Mouse (Mus musculus): ENCODE results near the gene Immp2l.
"Not testable (repeated sequence)": the region's sequence is repeated elsewhere in the genome, so short reads cannot be mapped to it uniquely, and the experiment has no call there.

The Immp2l gene

DNA sequence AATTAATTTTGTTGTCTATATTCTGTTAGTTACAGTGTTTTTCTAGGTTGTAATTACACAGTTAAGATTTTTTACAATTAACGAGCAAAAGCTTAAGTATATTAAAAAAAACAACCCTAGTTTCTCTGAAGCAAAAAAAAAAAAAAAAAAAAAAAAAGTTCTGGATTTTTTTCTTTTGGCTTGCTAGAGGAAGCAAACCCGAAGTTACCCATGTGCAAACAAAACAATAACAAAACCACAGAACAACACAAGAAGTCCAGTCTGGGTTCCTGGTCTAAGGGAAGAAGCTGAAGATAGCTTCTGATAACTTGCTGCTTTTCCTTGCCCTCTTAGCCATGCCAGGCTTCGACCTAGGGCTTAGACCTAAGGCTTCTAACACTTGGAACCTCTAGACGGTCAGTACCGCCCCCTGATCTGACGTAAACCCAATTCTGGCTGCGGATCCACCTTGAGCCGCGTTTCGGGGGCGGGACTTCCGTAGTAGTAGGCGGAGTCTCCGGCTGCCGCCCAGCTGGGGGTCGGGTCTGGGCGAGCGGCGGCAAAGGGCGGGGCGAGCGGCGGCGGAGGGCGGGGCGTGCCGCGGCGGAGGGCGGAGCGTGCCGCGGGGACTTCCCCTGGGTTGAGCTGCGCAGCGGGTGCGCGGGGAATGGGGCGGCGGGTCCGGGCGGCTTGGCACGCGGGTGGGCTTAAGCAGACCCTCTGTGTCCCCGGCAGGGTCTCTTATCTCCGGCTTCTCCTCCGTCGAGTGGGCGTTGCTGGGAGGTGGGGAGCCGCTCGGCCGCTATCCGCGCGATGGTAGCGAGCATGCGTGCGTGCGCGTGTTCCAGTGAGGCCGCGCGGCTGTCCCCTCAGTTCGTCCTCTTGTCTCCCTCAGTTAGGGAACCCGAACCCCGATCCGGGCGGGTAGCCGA is at the start of gene Immp2l:
TSS of gene Immp2l (plus strand) at position 580 of the 911 bp plus-strand sequence.
- DNase-seq (ENCODE audit: low spot score in 2 of 2), result peak; percentile 85 to 91

DNA sequence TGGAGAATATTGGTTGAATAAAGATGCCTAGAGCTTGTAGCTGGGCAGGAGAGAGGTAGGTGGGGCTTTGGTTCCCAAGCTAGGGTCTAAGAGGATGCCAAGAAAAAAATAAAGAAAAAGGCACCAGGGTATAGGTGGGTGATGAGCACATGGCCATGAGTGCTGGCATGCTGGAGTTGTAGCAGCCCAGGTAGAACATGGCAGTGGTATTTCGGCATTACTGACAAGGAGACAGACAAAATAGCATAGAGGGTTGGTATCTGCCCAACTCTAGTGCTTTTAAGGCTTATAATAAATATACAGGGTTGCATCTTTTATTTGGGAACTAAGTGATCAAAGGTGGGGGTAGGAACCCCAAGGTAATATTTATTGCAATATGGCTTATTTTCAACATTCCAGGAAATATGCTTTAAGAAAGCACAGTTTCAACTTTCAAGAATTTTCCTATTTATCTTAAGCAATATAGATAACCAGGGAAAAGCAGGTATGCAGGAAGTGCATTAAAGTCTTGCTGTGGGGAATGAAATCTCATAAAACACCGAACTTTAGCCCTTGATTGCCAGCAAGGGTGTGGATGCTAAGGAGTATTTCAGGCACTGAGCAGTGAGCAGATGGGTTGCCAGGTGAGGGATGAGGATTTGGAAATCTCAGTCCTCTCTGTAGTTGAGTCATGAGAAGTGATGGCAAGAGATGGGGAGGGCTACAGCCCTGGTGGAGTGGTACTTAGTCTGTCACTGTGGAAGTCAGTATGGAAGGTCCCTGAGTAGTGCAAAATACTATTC is 45.0 kb upstream of the Immp2l start:
- no peak for DNase-seq (ENCODE audit: low spot score in 2 of 2)

GRCm38 (mm10) chr12:40979716-40980115 is 44.2 kb upstream of the Immp2l start:
- DNase-seq (ENCODE audit: low spot score in 2 of 2), result no peak

DNA sequence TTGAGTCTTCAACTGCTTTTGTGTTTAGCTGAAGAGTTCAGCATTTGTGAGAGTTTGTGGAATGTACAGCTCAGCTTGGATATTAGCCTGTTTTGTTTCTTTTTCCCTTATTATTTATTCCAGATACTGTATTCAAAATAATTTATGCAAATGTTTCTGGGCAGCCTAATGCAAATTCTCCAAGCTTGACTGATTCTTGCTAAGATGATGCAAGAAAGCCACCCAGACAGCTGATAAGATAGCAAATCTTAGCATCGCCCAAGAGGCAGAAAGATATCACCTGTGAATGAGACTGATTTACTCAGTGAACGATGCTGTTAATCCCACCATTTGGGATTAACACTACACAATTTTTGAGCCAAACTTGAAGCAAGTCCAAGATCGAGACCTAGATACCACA is 43.7 kb upstream of the Immp2l start:
- DNase-seq (ENCODE audit: low spot score in 2 of 2), result no peak

- no peak for DNase-seq (ENCODE audit: low spot score in 2 of 2)
These were observed 40.9 kb upstream of the Immp2l start for GRCm38 (mm10) chr12:40983021-40983420.

DNA sequence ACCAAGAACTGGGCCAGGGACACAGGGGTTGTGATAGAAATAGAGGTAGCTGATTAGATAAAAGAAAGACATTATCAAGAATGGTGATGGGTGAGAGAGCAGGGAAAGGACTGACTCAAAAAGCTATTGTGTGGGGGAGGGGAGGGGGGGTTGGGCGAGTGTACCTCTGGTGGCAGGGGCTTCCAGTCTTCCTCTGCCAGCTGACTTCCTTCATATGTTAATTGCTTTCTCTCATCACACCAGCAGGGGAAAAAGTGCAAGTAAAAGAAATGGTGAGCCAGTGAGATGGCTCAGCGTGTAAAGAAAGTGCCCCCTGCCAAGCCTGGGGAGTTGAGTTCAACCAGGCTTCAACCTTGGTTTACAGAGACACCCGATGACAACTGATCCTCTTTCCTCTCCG is 39.2 kb upstream of the Immp2l start:
- DNase-seq (ENCODE audit: low spot score in 2 of 2), result no peak

GRCm38 (mm10) chr12:40985791-40986190 is 38.1 kb upstream of the Immp2l start:
- DNase-seq (ENCODE audit: low spot score in 2 of 2), result no peak

GRCm38 (mm10) chr12:40988311-40989065 is 35.4 kb upstream of the Immp2l start:
- DNase-seq (ENCODE audit: low spot score in 2 of 2), result no peak

- DNase-seq (ENCODE audit: low spot score in 2 of 2), result no peak
These were observed 32.2 kb upstream of the Immp2l start for GRCm38 (mm10) chr12:40991647-40992046.

DNA sequence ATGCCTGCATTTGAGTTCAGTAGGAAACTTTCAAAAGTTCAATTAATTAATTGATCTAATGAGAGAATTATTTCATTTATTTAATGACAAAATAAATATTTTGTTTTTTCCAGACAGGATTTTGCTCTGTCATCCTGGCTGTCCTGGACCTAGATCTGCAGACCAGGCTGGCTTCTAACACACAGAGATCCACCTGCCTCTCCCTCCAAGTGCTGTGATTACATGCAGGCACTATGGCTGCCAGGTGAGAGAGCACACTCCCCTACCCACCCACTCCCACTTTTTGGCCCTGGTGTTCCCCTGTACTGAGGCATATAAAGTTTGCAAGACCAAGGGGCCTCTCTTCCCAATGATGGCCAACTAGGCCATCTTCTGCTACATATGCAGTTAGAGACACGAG is 31.7 kb upstream of the Immp2l start:
- DNase-seq (ENCODE audit: low spot score in 2 of 2), result not testable (repeated sequence)

GRCm38 (mm10) chr12:40994846-40995245 is 29.0 kb upstream of the Immp2l start:
- DNase-seq (ENCODE audit: low spot score in 2 of 2), result no peak

GRCm38 (mm10) chr12:40995618-40996370 is 28.1 kb upstream of the Immp2l start:
- no peak for DNase-seq (ENCODE audit: low spot score in 2 of 2)

GRCm38 (mm10) chr12:41022516-41022915 is 1.4 kb upstream of the Immp2l start:
- DNase-seq (ENCODE audit: low spot score in 2 of 2), result peak in 1 of 2 experiments; percentile 10

- DNase-seq (ENCODE audit: low spot score in 2 of 2), result no peak
These were observed 622 bp downstream of the Immp2l start for GRCm38 (mm10) chr12:41024512-41024911.

DNA sequence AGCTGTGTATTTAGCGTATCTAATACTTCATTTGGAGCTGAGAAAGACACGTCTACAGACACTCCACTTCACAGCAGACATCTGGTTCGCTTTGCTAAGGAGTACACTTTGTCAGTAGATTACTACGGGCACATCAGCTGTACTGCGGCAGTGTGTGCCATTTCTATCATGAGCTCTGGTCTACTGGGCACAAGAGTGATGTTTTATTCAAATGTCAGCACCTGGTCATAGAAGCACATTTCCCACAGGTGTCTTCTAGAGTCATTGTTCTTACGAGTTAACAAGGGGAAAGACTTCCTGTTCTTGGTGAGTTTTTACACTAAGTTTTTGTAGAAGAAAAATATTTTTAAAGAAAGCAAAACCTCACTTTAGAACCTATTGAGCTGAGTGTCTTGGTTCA is 3.6 kb downstream of the Immp2l start:
- no peak for DNase-seq (ENCODE audit: low spot score in 2 of 2)

- DNase-seq (ENCODE audit: low spot score in 2 of 2), result no peak
These were observed 7.2 kb downstream of the Immp2l start for GRCm38 (mm10) chr12:41031119-41031518.

GRCm38 (mm10) chr12:41033196-41033595 is 9.3 kb downstream of the Immp2l start:
- DNase-seq (ENCODE audit: low spot score in 2 of 2), result no peak

DNA sequence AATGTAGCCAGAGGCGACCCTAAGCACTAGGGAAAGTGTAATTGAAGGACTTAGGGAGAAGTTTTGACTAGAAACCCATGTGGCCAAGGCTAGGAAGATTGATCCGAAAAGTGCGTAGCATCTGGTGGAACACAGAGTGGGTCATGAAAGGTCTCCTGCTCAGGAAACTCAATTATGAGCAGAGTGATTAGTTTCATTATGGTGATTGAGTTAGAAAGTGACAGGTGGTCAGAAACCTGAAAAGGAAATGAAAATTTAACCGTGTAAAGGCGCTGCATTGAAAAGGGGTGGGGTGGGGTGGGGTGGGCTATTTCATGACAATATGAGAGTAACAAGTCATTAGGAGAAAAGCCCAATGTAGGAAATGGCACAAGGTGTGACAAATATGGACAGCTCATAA is 15.9 kb downstream of the Immp2l start:
- DNase-seq (ENCODE audit: low spot score in 2 of 2), result no peak

DNA sequence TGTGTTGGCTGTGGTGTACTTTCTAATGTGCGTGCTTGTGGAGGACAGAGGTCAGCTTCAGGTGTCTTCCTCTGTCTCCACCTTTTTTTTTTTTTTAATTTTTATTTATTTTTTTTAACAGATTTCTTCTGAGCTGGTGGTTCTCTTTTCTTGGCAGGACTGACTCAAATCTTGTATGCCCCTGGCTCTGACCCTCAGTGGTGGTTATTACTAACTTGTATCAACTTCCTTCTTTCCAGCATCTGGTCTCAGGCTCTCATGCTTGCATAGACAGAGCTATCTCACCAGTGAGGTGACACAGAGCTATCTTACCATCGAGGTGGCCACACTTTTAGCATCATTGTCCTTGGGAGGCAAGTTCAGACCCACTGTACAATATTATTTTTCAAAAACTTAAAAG is 17.8 kb downstream of the Immp2l start:
- no peak for DNase-seq (ENCODE audit: low spot score in 2 of 2)

DNA sequence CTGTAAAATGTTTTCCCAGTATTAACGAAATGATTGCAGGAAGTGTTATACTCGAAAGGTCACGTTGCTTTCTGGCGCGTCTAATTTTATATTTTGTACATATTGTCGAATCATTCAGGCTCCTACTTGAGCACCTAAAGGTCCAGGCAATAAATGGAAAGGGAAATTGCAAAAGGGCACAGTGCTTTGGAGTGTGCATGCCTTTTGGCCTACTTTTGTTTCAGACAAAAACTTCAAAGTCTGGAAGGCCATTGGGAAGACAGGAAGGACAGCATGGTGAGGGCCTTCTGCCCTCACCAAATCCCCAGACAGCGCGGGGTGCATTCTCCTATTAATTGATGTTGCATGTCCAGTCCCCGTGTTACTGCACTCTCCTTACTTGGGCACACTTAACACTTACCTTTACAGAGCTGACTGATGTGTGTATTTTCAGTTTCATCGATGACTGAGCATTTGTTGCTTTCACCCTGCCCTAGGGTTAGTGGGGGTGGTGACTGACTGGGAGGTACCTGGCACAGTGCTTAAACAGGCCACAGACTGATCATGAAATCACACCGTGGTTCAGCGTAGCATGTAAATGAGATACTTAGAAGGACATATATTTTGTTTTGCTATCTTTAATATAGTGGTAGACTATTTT is 20.7 kb downstream of the Immp2l start:
- no peak for DNase-seq (ENCODE audit: low spot score in 2 of 2)
